Mouse (Mus musculus): ENCODE data around the gene Tmc4. TPM values are rescaled to one million over a fixed set of nuclear protein-coding genes. Genes with fewer than 3 reads are reported as not detected.

Gene Tmc4
- polyA plus RNA-seq, 1 experiment, result 12.6 TPM

DNA sequence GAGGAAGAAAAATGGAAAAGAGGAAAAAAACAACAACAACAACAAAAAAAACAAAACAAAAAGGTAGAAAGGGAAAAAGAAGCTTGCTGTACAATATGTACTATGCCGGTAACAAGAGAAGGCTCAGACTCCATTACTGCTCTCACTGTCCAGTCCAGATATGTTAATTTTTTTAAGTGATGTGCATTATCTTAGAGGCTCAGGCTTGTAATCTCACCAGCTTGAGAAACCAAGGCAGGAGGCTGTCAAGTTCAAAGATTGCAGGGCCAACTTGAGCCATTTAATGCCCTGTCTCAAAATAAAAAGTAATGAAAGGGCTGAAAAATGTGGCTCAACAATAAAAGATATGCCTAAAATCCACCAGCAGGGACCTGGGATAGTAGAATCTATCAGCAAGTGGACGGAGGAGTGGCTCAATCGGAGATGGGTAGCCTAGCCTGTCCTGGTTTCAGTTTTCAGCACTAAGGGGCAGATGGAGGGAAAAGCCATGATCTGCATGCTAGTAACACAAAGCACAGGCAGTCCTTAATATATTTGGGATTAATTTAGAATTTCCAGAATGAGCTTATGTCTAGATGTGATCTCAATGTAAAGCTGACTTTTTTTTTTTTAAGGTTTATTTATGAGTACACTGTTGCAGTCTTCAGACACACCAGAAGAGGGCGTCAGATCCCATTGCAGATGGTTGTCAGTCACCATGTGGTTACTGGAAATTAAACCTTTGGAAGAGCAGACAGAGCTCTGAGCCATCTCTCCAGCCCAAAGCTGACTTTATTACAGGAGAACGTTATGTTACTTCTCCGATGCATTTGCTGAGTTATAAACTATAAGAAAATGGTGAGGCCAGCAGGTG lies 60.7 kb downstream of the Tmc4 start:
- TF ChIP-seq CTCF (IDR thresholded peaks at IDR 0.05; ENCODE audit: extremely low read depth, insufficient read depth, low read length), result peak; percentile 48
- TF ChIP-seq POLR2A (IDR thresholded peaks at IDR 0.05; ENCODE audit: extremely low read depth, insufficient read depth, low read length), result no peak
- Histone ChIP-seq H3K27ac (ENCODE audit: insufficient read depth, low read length) (no peak overlapping the region), H3K4me3 (ENCODE audit: insufficient read depth, low read length) (peak overlapping the region; percentile 88; the same call in 1 of the 2 replicates), H3K4me1 (ENCODE audit: control insufficient read depth, insufficient read depth, low read length) (0 out of 2 replicates have a peak, but pooled peaks cover 2% of the 10 kb centered on the region)

GRCm38 (mm10) chr7:3616057-3616388 lies 61.3 kb downstream of the Tmc4 start, which contains the start of gene Oscar:
Gene Oscar, minus strand, starts transcription at chr7:3616157.
- no peak within 1 kb of the TSS for H3K27ac ChIP-seq (ENCODE audit: insufficient read depth, low read length)
- 0 out of 2 replicates have a peak, but pooled peaks cover 2% of the 10 kb centered on the region for H3K4me1 ChIP-seq (ENCODE audit: control insufficient read depth, insufficient read depth, low read length)
- H3K4me3 ChIP-seq (ENCODE audit: insufficient read depth, low read length), result peak within 1 kb of the TSS; percentile 88; the same call in 1 of the 2 replicates
- no peak for TF ChIP-seq POLR2A (IDR thresholded peaks at IDR 0.05; ENCODE audit: extremely low read depth, insufficient read depth, low read length)
- TF ChIP-seq CTCF (IDR thresholded peaks at IDR 0.05; ENCODE audit: extremely low read depth, insufficient read depth, low read length), result no peak

Other genes starting within 250 kb of the Tmc4 start
- gene Tarm1, start 174.9 kb downstream of the Tmc4 start, polyA plus RNA-seq (2012; rRNA removed), result 0.06 TPM in 1 of 2 replicates, not detected in the other
- 4.7 and 5.7 TPM in 2 replicates for gene Oscar, start 61.4 kb downstream of the Tmc4 start, polyA plus RNA-seq (2012; rRNA removed)
- gene Ndufa3, start 60.2 kb downstream of the Tmc4 start, polyA plus RNA-seq (2012; rRNA removed), result 366 and 413 TPM in 2 replicates
- 38.5 and 39.3 TPM in 2 replicates for gene Tfpt, start 47.6 kb downstream of the Tmc4 start, polyA plus RNA-seq (2012; rRNA removed)
- 65.3 and 75.1 TPM in 2 replicates for gene Prpf31, start 47.6 kb downstream of the Tmc4 start, polyA plus RNA-seq (2012; rRNA removed)
- gene Cnot3, start 32.3 kb downstream of the Tmc4 start, polyA plus RNA-seq (2012; rRNA removed), result 39.9 and 44.6 TPM in 2 replicates
- gene Leng1, start 11.7 kb downstream of the Tmc4 start, polyA plus RNA-seq (2012; rRNA removed), result 7.3 and 8.3 TPM in 2 replicates
- gene Tsen34, start 15.3 kb upstream of the Tmc4 start, polyA plus RNA-seq (2012; rRNA removed), result 88.4 and 94.9 TPM in 2 replicates
- 155 and 156 TPM in 2 replicates for gene Mboat7, start 16.0 kb upstream of the Tmc4 start, polyA plus RNA-seq (2012; rRNA removed)
- gene Rps9, start 26.4 kb upstream of the Tmc4 start, polyA plus RNA-seq (2012; rRNA removed), result 938 and 983 TPM in 2 replicates
- 0.38 and 0.40 TPM in 2 replicates for gene Pirb, start 42.8 kb upstream of the Tmc4 start, polyA plus RNA-seq (2012; rRNA removed)
- gene Gm15448, start 148.1 kb upstream of the Tmc4 start, polyA plus RNA-seq (2012; rRNA removed), result not detected in 2 replicates
- gene Pira2, start 167.5 kb upstream of the Tmc4 start, polyA plus RNA-seq (2012; rRNA removed), result not detected in 2 replicates
- 0.06 TPM in 1 of 2 replicates, not detected in the other for gene Gm14548, start 220.6 kb upstream of the Tmc4 start, polyA plus RNA-seq (2012; rRNA removed)
- gene Lilra6, start 237.9 kb upstream of the Tmc4 start, polyA plus RNA-seq (2012; rRNA removed), result 0.06 TPM in 1 of 2 replicates, not detected in the other

All from cortical plate, adult 2 months (tissue).